Mouse (Mus musculus) C2C12 (cell line): ENCODE data around the gene Gm21988.
A peak's percentile ranks its signal among the peaks of the same experiment; 100 is the strongest.

ENCODE experiments used
- CTCF ChIP-seq: IDR thresholded peaks from one replicate; pipeline ENCODE4 v1.5.1; 2011; ENCODE audit not compliant: control insufficient read depth, insufficient read depth, insufficient read length
- MAX ChIP-seq: IDR thresholded peaks from one replicate; pipeline ENCODE4 v1.6.1; 2011; ENCODE audit warnings: mild to moderate bottlenecking, control low read depth
- MYOG ChIP-seq: IDR thresholded peaks from one replicate; pipeline ENCODE4 v1.6.1; 2011; ENCODE audit not compliant: control insufficient read depth, insufficient read length; ENCODE audit errors: extremely low read depth

- no peak for TF ChIP-seq CTCF
- TF ChIP-seq MAX: peak; percentile 34
- no peak for TF ChIP-seq MYOG
Observed at GRCm38 (mm10) chr11:70212896-70213295, 26.7 kb downstream of the Gm21988 start.
